Mouse (Mus musculus): ENCODE results near the gene Tbc1d9. TPM values are rescaled to one million over a fixed set of nuclear protein-coding genes. Genes with fewer than 3 reads are reported as not detected.

The Tbc1d9 gene
- polyA plus RNA-seq, 1 experiment from 2014 or later: 17.1 TPM

DNA sequence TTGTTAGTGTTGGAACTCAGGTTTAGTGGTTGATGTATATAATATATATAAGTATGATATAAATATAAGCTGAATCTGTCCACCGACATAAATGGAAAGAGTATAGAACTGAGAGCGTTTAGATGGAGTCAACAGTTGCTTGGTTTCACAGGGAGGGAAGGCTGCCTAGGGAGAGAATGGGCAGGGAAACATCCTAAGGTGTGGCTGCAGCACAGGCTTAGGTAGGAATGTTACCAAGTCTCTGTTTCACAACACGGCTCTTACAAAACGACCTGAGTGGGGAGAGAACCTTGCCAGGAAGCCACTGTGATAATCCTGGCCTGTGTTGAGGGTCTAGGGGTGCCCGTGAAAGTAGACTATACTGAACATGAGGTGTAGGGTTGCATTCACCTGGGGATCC, 62.2 kb downstream of the Tbc1d9 start:
- Histone ChIP-seq H3K4me3 (ENCODE audit: low read depth, low read length) (no peak overlapping the region), H3K4me2 (ENCODE audit: low read depth) (no peak overlapping the region), H3K27me3 (ENCODE audit: control insufficient read depth, insufficient read depth, low read length) (no peaks in the 10 kb centered on the region), H3K4me1 (ENCODE audit: control insufficient read depth, insufficient read depth, low read length) (no peaks in the 10 kb centered on the region), H3K36me3 (ENCODE audit: control insufficient read depth, insufficient read depth, low read length) (no peaks in the 10 kb centered on the region), H3K27ac (ENCODE audit: low read depth, low read length) (no peak overlapping the region), H3K9ac (ENCODE audit: low read length) (no peak overlapping the region), H3K9me3 (ENCODE audit: control insufficient read depth, low read length) (no peaks in the 10 kb centered on the region)
- WGBS: 87% methylated on average over 5 of the region's 5 CpGs
- ATAC-seq (ENCODE audit: insufficient read depth, low FRiP score, low TSS enrichment): no peak
- DNase-seq (ENCODE audit: low spot score): no peak

GRCm38 (mm10) chr8:83233099-83233498, 67.9 kb downstream of the Tbc1d9 start:
- ATAC-seq (ENCODE audit: insufficient read depth, low FRiP score, low TSS enrichment): no peak
- Histone ChIP-seq H3K4me3 (ENCODE audit: low read depth, low read length) (no peak overlapping the region), H3K9ac (ENCODE audit: low read length) (no peak overlapping the region), H3K4me2 (ENCODE audit: low read depth) (no peak overlapping the region), H3K4me1 (ENCODE audit: control insufficient read depth, insufficient read depth, low read length) (no peaks in the 10 kb centered on the region), H3K27me3 (ENCODE audit: control insufficient read depth, insufficient read depth, low read length) (no peaks in the 10 kb centered on the region), H3K36me3 (ENCODE audit: control insufficient read depth, insufficient read depth, low read length) (0 out of 2 replicates have a peak, but pooled peaks cover 3% of the 10 kb centered on the region), H3K9me3 (ENCODE audit: control insufficient read depth, low read length) (no peaks in the 10 kb centered on the region), H3K27ac (ENCODE audit: low read depth, low read length) (no peak overlapping the region)
- WGBS: 89% methylated on average over 4 of the region's 4 CpGs
- no peak for DNase-seq (ENCODE audit: low spot score)

DNA sequence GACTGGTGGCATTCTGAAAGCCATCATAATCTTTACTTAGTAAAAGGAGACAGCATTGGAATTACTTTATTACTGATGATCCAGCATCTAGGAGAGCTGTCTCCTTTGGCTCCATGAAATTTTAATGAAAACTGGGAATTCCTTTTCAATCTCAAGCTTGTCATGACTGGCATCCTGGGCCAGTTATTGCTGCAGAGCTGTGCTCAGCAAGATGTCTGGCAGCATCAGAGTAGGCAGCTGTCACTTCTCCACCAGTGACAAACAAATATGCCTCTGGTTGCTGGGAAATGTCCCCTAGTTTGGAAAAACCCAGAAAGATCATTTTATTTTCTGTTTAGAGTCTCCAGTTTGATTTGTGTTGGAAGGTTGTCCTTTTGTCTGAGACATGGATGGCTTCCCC, 74.2 kb downstream of the Tbc1d9 start:
- Histone ChIP-seq H3K36me3 (ENCODE audit: control insufficient read depth, insufficient read depth, low read length) (peaks cover 2% of the 10 kb centered on the region; the same call in 1 of the 2 replicates), H3K4me3 (ENCODE audit: low read depth, low read length) (no peak overlapping the region), H3K9me3 (ENCODE audit: control insufficient read depth, low read length) (no peaks in the 10 kb centered on the region), H3K27me3 (ENCODE audit: control insufficient read depth, insufficient read depth, low read length) (no peaks in the 10 kb centered on the region), H3K4me2 (ENCODE audit: low read depth) (no peak overlapping the region), H3K27ac (ENCODE audit: low read depth, low read length) (no peak overlapping the region), H3K4me1 (ENCODE audit: control insufficient read depth, insufficient read depth, low read length) (no peaks in the 10 kb centered on the region), H3K9ac (ENCODE audit: low read length) (no peak overlapping the region)
- no peak for DNase-seq (ENCODE audit: low spot score)
- no peak for ATAC-seq (ENCODE audit: insufficient read depth, low FRiP score, low TSS enrichment)

DNA sequence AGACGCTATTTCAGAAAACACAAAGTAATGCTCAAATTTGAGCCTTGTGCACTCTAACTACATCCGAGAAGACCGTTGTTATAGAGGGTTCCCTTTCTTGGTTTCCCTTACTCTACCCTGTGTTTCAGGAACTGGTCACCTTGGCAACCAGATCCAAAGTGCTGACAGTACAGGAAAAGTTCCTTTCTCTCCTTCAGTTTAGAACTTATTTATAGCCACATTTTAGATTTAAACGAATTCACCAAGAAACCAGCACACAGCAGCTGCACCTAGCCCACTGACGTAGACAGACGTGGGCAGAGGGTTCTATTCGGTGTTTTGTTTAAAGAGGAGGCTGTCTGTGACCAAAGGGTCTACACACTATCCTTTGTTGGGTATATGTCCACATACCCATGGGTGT, 79.0 kb downstream of the Tbc1d9 start:
- DNase-seq (ENCODE audit: low spot score) (no peak), ATAC-seq (ENCODE audit: insufficient read depth, low FRiP score, low TSS enrichment) (no peak)
- Histone ChIP-seq H3K9ac (ENCODE audit: low read length) (no peak overlapping the region), H3K9me3 (ENCODE audit: control insufficient read depth, low read length) (no peaks in the 10 kb centered on the region), H3K27me3 (ENCODE audit: control insufficient read depth, insufficient read depth, low read length) (no peaks in the 10 kb centered on the region), H3K36me3 (ENCODE audit: control insufficient read depth, insufficient read depth, low read length) (no peaks in the 10 kb centered on the region; the same call in 1 of the 2 replicates), H3K27ac (ENCODE audit: low read depth, low read length) (no peak overlapping the region), H3K4me1 (ENCODE audit: control insufficient read depth, insufficient read depth, low read length) (no peaks in the 10 kb centered on the region), H3K4me2 (ENCODE audit: low read depth) (no peak overlapping the region), H3K4me3 (ENCODE audit: low read depth, low read length) (no peak overlapping the region)
- 91% methylated on average over 7 of the region's 7 CpGs for WGBS

DNA sequence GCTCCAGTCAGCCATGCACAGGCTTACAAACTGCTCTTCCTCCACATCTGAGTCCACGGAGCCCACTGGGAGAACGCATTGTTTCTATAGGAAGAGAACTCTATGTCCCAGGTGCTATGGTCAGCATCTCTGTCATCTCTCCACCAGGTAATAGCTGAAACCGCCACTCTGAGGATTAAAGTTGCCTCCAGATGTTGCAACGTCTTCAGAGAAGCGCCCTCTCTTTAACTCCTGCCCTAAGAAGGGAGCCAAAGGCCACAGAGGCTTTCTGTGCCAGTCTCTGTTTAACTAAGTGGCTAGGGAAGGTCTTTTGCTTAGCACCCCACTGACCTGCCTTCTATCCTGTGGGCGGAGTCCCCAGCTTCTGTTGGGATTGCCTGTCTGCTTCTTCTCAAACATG, 85.7 kb downstream of the Tbc1d9 start:
- no peaks in the 10 kb centered on the region for H3K36me3 ChIP-seq (ENCODE audit: control insufficient read depth, insufficient read depth, low read length)
- H3K27ac ChIP-seq (ENCODE audit: low read depth, low read length): no peak overlapping the region

GRCm38 (mm10) chr8:83251362-83252246, 86.5 kb downstream of the Tbc1d9 start:
- Histone ChIP-seq H3K4me1 (ENCODE audit: control insufficient read depth, insufficient read depth, low read length) (no peaks in the 10 kb centered on the region), H3K4me2 (ENCODE audit: low read depth) (no peak overlapping the region), H3K27me3 (ENCODE audit: control insufficient read depth, insufficient read depth, low read length) (no peaks in the 10 kb centered on the region), H3K9ac (ENCODE audit: low read length) (no peak overlapping the region), H3K36me3 (ENCODE audit: control insufficient read depth, insufficient read depth, low read length) (no peaks in the 10 kb centered on the region), H3K4me3 (ENCODE audit: low read depth, low read length) (no peak overlapping the region), H3K27ac (ENCODE audit: low read depth, low read length) (no peak overlapping the region), H3K9me3 (ENCODE audit: control insufficient read depth, low read length) (no peaks in the 10 kb centered on the region)
- ATAC-seq (ENCODE audit: insufficient read depth, low FRiP score, low TSS enrichment): no peak
- 88% methylated on average over 14 of the region's 14 CpGs for WGBS
- no peak for DNase-seq (ENCODE audit: low spot score)

More for the DNA sequence above, 85.7 kb downstream of the Tbc1d9 start:
- WGBS: 85% methylated on average over 6 of the region's 6 CpGs
- DNase-seq (ENCODE audit: low spot score) (no peak), ATAC-seq (ENCODE audit: insufficient read depth, low FRiP score, low TSS enrichment) (no peak)
- no peak overlapping the region for H3K4me2 ChIP-seq (ENCODE audit: low read depth)
- no peaks in the 10 kb centered on the region for H3K27me3 ChIP-seq (ENCODE audit: control insufficient read depth, insufficient read depth, low read length)
- H3K9me3 ChIP-seq (ENCODE audit: control insufficient read depth, low read length): no peaks in the 10 kb centered on the region
- H3K4me1 ChIP-seq (ENCODE audit: control insufficient read depth, insufficient read depth, low read length): no peaks in the 10 kb centered on the region
- no peak overlapping the region for H3K4me3 ChIP-seq (ENCODE audit: low read depth, low read length)
- H3K9ac ChIP-seq (ENCODE audit: low read length): no peak overlapping the region

- H3K4me2 ChIP-seq (ENCODE audit: low read depth): no peak overlapping the region
- ATAC-seq (ENCODE audit: insufficient read depth, low FRiP score, low TSS enrichment) (no peak), DNase-seq (ENCODE audit: low spot score) (no peak)
- H3K4me3 ChIP-seq (ENCODE audit: low read depth, low read length): no peak overlapping the region
- WGBS: 86% methylated on average over 5 of the region's 5 CpGs
- H3K4me1 ChIP-seq (ENCODE audit: control insufficient read depth, insufficient read depth, low read length): no peaks in the 10 kb centered on the region
- H3K27me3 ChIP-seq (ENCODE audit: control insufficient read depth, insufficient read depth, low read length): no peaks in the 10 kb centered on the region
- H3K9me3 ChIP-seq (ENCODE audit: control insufficient read depth, low read length): no peaks in the 10 kb centered on the region
- no peaks in the 10 kb centered on the region for H3K36me3 ChIP-seq (ENCODE audit: control insufficient read depth, insufficient read depth, low read length)
- no peak overlapping the region for H3K27ac ChIP-seq (ENCODE audit: low read depth, low read length)
- H3K9ac ChIP-seq (ENCODE audit: low read length): no peak overlapping the region
Measured at GRCm38 (mm10) chr8:83252791-83253190, 87.6 kb downstream of the Tbc1d9 start.

DNA sequence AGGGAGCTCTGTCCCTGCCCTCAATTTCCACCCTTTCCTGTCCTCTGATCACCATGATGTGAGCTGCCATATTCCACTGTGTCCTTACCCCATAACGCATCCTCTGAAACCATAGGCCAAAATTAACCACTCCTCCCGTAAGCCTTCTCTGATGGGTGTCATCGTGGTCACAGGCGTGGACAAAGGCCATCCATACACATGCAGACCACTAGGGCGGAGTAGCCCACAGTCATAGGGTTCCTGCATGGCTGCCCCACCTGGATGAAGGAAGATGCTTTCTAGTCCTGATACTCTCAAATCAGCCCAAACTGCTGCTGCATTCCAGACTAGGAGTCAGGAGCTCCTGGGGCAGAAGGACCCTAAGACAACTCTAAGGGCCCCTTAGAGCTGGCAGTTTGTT, 92.5 kb downstream of the Tbc1d9 start:
- Histone ChIP-seq H3K9me3 (ENCODE audit: control insufficient read depth, low read length) (no peaks in the 10 kb centered on the region), H3K36me3 (ENCODE audit: control insufficient read depth, insufficient read depth, low read length) (no peaks in the 10 kb centered on the region), H3K4me1 (ENCODE audit: control insufficient read depth, insufficient read depth, low read length) (no peaks in the 10 kb centered on the region), H3K4me2 (ENCODE audit: low read depth) (no peak overlapping the region), H3K27me3 (ENCODE audit: control insufficient read depth, insufficient read depth, low read length) (no peaks in the 10 kb centered on the region), H3K9ac (ENCODE audit: low read length) (no peak overlapping the region), H3K4me3 (ENCODE audit: low read depth, low read length) (no peak overlapping the region), H3K27ac (ENCODE audit: low read depth, low read length) (no peak overlapping the region)
- ATAC-seq (ENCODE audit: insufficient read depth, low FRiP score, low TSS enrichment) (no peak), DNase-seq (ENCODE audit: low spot score) (no peak)
- WGBS: 93% methylated on average over 5 of the region's 5 CpGs
